Mouse (Mus musculus) kidney, postnatal 14 days (tissue): ENCODE measurements around the gene Spin1.
A peak's percentile ranks its signal among the peaks of the same experiment; 100 is the strongest.
"Not testable (repeated sequence)": the region's sequence is repeated elsewhere in the genome, so short reads cannot be mapped to it uniquely, and the experiment has no call there.

Source experiments
- DNase-seq: peaks from one replicate; pipeline ENCODE4 v3.0.0; 2022; ENCODE audit warnings: mixed read lengths

Spin1 gene

DNA sequence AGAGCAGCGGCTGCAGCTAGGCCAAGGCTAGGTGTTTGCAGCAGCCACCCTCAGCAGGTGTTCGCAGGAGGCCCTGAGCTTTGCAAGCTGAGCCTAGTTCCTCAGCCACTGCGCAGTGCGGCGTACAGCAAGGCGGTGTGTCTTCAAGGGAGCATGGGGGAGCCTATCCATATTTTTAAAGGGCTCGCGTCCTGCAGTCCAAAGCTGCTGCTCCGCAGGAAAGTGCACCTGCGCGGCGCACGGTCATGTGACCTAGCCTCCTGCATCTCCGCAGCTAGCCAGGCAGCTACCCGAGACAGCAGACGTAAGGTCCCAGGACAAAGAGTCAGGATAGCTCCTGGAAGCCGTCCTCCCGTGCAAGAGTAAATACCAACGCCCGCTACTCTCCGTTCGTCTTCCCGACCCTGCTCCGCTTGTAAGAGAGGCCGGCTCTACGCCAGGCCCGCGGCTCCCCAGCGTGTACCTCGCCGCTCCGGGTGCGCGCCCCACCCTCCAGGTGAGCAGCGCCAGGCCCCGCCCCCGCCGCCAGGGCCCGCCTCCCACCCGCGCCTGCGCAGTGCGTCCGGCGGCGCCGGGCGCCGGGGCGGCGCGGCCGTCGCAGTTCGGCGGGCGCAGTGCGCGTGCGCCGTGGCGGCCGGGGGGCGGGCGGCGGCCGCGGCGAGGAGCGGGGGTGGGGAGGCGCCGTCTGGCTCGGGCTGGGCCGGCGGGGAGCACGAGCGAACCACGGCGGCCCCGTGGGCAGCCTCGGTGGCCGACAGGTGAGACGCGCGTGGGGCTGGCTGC, at the start of gene Spin1:
Spin1 (plus strand) TSS at position 648 of the 783 bp plus-strand sequence.
- DNase-seq: peak; percentile 93

DNA sequence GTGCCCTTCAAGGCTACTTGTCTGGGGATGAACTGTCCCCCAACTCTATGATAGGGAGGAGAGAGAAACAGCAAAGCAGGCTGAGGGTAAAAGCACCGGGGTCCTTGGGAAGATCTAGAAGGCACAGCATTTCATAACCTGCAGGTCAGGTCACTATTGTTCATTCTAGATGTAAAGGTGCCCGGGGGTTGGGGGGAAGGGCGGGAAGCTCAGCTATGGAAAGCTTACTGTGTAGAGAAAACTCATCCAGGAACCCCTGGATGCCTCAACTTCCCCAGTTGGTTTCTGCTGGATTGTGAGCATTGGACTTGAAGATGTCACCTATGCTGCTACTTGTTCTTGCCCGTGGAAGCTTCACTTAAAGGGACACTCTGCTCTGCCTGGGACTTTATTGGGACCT, 49.7 kb upstream of the Spin1 start:
- DNase-seq: no peak

DNA sequence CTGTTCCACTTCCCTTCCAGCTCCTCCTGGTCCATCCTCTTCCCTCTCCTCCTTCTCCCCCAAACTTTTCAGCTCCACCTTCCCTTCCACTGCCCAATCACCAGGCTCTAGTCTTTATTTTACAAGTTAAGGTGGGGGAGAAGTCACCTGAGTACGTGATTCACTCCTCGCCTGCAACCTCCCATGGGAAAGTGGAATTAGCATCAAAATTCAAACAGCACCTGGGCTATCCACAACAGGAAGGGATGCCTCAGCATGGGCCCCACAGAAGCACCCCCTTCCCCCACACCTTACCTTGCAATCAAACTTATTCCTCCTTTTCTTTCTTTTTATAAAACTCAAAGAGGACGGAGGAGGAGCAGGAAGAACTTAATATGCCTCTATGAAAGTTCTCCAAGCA, 48.3 kb upstream of the Spin1 start:
- no peak for DNase-seq

DNA sequence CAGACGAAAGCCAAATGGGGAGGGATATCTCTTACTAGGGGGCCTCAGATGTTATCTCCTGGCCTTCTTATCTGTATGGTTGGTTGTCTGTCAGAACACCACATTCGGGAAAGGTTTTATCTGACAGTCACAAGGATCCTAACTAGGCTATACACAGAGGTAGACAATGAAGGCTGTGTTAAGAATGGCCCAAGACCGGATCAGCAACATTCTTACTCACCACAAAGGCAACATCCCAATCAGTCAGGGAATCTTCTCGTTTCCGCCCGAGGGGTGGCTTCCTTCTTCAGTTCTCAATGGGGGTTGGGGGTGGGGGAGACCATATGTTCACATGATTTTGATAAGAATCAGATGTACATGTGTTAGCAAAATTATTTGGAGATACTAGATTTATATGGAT, 37.7 kb upstream of the Spin1 start:
- DNase-seq: no peak

DNA sequence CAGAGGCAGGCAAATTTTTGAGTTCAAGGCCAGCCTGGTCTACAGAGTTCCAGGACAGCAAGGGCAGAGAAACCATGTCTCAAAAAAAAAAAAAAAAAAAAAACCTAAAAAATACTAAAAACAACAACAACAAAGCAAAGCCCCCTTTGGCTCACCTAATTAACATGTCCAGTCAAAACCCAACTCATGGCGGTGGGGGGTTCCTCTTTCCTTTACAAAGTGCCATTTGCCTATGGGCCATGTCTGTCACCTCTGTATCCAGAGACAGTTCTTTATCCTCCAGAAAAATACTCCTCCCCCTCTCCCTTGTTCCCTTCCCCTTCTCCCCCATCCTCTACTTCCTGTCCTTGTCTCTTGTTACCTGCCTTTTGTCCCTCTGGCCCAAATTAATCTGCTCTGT, 37.0 kb upstream of the Spin1 start:
- DNase-seq: no peak

DNA sequence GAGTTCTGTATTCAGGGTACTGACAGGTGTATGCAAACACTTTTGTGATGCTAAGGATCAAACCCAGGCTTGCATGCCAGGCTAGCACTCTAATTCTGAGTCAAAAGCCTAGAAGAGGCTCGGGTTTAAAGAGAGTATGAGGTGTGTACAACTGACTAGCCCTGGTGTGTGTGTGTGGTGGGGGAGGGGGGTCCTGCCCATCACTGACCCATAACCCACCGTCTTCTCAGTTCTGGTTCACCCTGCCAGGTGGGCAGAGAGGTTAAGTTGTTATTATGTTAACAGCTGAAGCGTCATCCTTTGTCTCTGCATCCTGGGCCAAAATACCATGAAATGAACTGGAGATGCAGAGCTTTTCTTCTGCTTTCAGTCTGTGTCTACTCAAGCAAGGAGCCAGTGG, 36.3 kb upstream of the Spin1 start:
- DNase-seq: no peak

DNA sequence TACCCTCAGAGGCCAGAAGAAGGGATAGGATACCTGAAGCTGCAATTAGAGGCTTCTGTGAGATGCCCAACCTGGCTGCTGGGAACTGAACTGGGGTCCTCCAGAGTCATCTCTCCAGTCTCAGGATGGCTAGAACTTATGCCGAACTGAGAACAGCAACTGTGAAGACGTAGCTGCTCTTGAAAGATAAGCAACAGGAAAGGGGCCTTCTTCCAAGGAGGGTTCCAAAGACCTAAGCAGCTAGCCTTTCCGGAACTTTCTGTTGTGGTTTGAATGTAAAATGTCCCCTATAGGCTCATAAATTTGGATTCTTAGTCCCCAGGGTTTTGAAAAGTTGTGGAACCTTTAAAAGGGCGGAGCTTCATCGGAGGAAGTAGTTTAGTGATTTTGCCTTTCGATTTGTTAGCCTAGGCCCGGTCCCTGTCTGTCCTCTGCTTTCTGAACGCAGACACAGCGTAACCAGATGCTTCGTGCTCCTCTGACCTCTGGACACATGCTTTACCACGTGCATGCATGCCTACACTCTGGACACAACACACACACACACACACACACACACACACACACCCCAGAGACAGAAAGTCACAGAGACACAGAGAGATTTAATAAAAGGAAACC, 29.5 kb upstream of the Spin1 start:
- peak; percentile 22 for DNase-seq

DNA sequence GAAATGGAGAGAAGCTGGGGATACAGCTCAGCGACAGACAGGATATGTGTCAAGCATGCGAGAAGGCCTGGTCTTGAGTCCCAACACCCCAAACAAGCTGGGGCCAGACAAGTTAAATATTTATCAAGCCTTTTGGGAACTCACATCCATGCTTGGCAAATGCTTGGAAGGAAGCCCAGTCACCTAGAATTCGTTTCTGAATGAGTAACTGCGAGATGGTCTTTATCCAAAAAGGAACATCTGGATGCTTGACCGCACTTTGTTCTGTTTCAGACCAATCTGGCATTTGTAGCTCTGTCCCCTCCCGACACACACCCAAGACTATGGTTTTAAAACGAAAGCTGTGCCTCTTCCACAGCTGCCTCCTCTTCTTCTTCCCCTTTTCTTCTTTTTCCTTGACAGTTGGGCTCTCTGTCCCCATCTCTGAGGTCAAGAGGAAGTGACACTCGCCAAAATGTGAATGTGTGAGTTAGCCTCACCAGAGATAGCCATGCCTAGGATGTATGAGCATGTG, 28.9 kb upstream of the Spin1 start:
- DNase-seq: peak; percentile 77

DNA sequence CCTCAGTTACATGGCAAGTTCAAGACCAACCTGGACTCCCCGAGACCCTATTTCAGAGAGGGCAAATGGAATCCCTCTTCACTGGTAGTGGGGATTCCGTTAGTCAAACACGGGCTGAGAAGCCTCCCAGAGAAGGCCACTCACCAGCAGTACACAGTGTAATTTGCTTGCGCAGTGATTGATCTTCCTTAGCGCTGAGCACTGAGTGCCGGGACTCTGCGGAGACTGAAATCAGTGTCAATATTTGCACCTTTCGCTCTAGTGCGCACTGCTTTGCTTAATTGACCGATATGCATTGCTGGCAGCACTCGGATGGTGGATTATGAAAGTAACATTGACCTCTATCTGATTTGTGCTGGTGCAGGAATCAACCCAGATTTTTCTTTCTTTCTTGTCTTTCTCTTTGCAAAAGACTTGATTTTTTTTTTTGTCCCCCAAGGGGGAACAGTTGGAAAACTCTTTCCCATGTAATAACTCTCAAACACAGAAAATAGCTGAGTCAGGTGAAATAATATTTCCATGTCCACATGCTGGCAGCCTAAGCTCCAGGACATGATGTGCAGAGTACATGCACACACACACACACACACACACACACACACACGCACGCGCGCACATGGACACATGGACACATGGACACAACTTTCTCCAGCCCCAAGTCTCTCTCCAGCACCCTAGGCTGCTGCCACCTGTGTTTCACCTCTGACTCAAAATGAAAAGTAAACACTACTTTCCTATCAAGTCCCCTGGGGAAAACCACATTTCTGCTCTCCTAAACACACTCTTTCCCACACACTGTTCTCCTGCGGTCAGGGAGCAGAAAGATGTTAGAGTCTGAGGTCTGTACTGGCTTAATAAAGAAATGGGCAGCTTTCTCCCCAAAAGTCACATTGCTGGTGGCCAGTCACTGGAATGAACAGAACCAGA, 27.5 kb upstream of the Spin1 start:
- no peak for DNase-seq

DNA sequence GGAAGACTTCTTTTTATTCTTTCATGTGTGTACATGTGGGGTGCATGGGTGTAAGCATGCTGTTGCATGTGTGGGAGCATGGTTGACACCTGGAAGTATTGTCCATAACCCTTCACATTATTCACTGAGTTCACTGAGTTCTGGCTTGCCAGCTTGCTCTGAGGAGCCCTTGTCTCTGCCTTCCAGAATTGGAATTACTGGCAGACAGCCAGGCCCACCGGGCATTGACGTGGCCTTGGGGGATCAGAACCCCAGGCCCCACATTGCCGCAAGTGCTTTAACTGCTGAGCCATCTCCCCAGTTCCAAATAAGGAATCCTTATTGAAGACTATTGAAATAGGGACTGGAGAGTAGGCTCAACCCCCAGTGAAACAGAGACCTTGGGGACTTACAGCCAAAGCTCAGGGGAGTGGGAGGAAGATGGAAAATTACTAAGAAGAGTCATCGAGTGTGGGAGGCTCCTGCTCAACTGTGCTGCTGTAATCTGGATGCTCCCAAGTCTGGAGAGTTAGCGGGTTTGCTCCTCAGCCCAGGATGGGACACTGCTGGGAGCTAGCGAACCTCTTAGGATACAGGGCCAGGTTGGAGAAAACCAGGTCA, 26.5 kb upstream of the Spin1 start:
- DNase-seq: no peak

DNA sequence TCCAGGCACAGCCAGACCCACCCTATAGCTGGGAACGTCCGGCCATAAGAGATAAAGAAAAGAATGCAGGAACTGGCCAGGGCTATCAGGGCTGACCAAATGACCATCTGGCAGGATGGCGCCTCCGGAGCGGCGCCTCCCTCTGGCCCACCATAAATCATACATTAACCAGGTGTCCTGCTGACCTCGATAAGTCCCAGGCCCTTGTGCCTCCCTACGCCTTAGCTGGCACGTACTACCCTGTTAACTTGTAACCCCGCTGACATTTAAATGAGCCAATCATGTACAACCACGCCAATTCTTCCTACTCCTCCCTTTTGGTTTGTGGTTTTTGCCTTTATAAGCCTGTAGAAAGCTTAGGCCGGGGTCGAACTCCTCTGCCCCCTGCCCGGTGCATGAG, 24.5 kb upstream of the Spin1 start:
- not testable (repeated sequence) for DNase-seq

DNA sequence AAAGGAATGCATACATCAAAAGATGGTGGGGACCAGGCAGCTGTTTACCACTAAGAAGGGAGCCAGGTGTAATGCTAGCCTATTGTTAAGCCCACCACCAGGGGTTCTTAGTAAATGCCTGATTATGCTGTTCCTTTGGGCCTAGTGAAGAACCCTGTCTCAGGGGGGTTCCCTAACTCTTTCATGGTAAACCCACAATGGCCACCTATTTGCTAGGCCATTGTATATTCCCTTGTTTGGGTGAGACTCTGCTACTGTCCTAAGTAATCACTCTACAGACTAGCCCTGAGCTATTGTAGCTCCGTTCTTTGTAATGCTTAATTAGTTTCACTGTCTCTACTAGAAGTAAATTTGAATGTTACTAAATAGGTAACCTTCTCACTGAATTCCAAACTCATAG, 22.1 kb upstream of the Spin1 start:
- DNase-seq: not testable (repeated sequence)

DNA sequence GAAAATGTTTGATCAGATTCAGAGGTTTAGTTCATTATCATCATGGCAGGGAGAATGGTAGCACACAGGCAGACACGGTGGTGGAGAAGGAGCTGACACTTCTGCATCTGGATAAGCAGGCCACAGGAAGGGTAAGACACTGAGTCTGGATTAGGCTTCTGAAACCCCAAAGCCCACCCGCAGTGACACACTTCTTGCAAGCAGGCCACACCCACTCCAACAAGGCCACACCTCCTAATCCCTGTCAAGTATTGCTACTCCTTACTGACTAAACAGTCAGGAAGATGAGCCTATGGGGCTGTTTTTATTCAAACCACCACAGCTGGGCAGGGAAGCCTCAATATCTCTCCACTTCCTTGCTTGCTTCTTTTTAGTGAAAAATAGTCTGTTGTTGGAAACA, 19.9 kb upstream of the Spin1 start:
- DNase-seq: no peak

DNA sequence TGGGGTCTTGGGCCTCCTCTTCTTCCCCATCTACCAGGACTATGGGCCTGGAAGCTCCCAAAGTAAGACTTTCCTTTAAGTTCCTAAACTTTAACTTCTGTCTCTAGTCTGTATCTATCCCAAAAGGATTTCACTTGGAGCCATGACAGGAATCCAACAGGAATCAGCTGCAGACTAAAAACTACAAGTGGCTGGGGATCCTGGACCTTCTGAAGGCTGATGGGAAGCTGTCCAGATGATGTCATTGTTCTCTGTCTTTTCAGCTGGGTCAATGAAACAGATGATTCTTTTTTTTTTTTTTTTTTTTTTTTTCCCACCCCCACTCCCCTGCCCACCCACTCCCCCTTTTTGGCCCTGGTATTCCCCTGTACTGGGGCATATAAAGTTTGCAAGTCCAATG, 16.4 kb upstream of the Spin1 start:
- DNase-seq: no peak

DNA sequence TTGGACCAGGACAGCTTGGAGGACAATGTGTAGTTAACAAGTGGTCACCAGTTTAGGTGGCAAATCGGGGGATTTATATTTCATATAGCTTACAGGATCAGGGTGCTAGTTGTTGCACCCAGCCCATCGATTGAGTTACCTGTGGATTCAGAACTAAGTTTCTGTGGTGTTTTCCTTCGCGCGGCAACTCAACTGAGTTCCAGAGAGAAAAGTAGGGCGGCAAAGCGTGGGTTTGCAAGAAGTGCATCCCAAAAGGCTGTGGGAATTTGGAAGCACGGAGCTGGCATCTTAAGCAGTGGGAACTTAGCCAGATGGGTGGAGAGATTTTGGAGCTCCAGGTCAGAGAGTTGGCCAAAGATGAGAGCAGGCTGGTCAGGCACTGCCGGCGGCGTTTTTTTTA, 14.7 kb upstream of the Spin1 start:
- DNase-seq: no peak

DNA sequence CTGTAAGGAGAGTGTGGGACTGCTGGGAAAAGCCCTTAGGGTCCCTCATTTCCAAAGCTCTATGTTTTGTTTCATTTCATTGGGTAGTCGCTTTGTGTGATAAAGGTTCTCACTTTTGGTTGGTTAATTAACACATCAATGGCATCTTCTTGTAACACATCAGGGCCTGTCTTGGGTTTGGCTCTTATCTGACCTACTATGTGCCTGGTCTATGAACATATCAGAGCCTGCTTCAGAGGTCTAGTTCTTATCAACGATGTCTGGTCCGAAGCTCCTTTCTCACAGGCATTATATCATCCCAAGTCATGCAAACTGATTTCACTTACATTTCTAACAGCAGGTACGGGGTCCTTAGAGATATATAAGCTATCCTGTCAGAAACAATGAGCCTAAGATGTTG, 13.4 kb upstream of the Spin1 start:
- DNase-seq: no peak

DNA sequence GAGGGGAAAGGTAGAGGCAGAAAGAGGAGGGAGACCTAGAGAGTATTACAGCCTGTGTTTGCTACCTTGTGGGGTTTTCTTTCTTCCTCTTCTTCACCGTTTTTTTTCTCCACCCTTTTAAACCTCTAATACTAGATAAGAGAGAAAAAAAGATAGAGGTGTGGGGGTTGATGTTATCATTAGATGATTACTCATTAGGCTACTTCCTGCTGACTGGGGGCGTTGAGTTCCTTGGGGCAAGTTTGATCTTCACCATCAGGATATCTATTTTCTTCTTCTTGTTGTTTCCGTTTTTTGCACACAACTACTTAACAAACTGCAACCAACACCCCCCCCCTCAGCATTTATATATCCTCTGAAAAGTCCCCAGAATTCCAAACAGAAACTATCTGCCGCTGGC, 12.5 kb upstream of the Spin1 start:
- no peak for DNase-seq

DNA sequence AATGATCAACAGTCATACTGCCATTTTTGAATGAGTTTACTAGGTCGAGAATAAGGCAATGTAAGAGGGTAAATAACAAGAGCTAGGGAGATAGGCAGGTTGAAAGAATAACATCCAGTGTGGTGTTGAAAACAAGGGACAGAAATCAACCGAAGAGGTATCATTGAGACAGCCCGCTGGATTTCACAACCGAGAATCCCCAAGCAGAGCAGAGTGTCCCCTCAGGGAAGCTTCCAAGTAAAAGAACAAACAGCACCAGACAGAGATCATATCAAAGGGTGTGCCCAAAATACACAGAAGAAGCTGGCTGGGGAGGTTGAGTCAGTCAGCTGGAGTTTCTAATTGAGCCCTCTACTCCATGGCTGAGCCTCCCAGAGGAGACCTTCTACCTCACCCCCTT, 11.6 kb upstream of the Spin1 start:
- DNase-seq: no peak

DNA sequence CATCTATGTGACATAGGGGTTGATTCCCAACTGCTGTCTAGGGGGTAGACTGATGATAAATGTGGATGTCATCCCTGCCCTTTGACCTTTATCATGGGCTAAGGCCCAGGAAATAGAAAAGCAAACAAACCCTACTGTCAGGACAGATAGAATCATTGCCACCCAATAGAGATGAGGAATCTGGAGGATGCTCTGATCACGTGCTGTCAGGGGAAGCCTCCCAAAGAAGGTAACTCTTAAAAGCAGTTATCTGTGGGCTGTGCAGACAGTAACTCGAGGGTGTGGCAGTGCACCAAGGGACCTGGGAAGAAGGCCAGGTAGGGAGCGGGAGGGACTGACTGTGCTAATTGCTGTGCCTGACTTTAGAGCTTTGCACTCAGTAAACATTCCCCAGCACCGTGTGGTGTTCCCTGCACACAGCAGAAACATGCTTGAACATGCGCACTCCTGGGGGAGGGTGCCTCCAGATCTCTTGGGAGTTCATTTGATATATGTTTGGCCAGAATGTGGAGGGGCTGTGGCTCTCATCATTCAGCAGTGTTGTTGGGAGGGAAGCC, 10.5 kb upstream of the Spin1 start:
- no peak for DNase-seq

DNA sequence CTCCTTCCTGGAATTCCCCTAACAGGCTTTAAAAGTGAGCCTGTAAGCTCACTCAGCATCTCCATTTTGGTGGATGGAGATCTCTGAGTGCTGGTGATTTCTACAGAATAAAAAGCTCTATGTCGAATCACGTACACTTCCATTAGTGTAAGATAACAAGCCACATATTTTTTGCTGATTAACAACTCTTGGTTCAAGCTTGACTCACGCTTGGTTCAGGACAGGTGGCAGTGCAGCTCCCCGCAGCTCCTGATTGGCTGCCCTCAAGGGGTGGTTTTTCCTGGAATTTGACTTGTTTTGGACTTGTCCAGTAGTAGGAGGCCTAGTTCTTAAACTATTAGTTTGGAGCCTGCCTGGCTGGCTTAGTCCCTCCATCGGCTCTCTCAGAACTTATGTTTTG, 7.2 kb upstream of the Spin1 start:
- DNase-seq: no peak

DNA sequence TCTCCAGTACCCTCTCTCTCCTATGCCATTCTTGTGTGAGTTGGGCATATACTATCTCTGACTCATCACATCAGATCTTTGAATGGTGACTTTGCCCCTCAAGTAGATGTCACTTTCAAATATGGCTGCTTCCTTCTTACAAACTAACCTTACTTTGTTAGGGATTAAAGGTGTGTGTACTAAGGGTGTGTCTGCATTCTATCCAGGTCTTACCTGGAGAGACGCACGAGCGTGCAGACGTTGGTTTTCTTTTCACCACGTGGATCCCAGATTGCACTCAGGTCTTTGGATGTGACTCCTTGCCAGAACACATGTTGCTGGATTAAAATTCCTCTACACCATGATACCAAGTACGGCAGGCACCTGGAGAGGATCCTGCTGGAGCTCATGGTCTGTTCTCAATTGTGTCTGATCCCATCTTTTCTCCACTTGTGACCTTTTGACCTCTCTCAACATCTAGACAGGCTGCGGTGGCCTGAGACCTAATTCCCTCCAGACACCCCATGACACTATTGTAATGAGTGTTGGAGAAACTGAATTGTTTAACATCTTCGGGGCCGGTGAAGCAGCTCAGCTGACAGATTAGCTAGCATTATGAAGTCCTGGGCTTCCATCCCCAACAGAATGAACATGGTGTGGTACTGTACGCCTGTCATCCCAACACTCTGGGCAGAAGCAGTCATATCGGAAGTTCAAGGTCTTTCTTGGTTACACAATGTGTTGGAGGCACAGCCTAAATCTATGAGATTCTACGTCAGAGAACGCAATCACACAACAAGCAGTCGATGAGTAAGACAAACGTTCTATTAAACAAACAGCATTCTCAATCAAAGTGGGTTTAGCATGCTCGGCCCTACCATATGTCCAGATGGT, 6.1 kb upstream of the Spin1 start:
- DNase-seq: no peak
